ENCODE assay signal across 8 mouse cellular contexts in the genomic region with DNA sequence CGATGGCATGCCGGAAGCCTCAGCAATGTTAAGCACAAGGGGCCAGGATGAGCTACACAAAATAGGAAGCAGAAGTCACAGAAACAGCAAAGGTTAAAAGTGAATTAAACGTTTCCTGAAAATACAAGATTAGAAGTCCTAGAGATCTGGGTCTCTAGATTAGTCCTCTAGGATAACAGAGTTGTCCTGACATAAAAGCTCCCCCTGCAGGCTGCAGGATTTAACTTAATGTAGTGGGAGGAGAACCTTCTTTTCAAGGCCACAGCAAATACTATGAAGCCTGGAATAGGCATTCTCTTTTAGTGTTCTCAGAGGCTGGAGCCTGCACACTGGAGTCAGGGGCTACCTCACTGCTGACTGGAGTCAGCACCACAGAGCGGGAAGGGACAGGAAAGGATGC.
DNase-seq lines count a peak whose midpoint lies in the region; ATAC-seq and TF ChIP-seq lines count a peak whose summit lies in the region.
"Had no signal": no experiment of that assay in that cellular context is flagged by ENCODE, and none has a peak within 500 bp of the region (broad histone marks: within the 10 kb centered on the region; RNA-seq: fewer than 3 reads in every experiment).

No protein-coding gene starts in this region.

- H3K27ac ChIP-seq in lung, embryonic 14.5 days (ENCODE audit: low read depth): no peak overlapping the region
- no peak overlapping the region for H3K27ac ChIP-seq in forebrain, postnatal 0 days (ENCODE audit: low read depth, low read length)

- H3K27me3 ChIP-seq in lung, embryonic 14.5 days (ENCODE audit: insufficient read depth, low read length): no peaks in the 10 kb centered on the region
- no peaks in the 10 kb centered on the region for H3K27me3 ChIP-seq in forebrain, postnatal 0 days (ENCODE audit: insufficient read depth, low read length)

- no peaks in the 10 kb centered on the region for H3K9me3 ChIP-seq in lung, embryonic 14.5 days (ENCODE audit: low read depth, low read length)
- H3K9me3 ChIP-seq in forebrain, postnatal 0 days (ENCODE audit: low read length): no peaks in the 10 kb centered on the region

- H3K4me3 ChIP-seq in lung, embryonic 14.5 days (ENCODE audit: low read depth, low read length): no peak overlapping the region
- H3K4me3 ChIP-seq in forebrain, postnatal 0 days (ENCODE audit: low read depth, low read length): no peak overlapping the region

- no peak overlapping the region for H3K9ac ChIP-seq in lung, embryonic 14.5 days
- H3K9ac ChIP-seq in forebrain, postnatal 0 days: no peak overlapping the region
- H3K9ac ChIP-seq: liver, postnatal 0 days had no signal

- peak; percentile 8 for DNase-seq in kidney, adult 18-20 months
- no peak for DNase-seq in kidney, adult 11 months
- DNase-seq in ES-CJ7 (ENCODE audit: low read depth, low spot score): peak; percentile 45
- peak; percentile 48 for DNase-seq in adrenal gland, adult 2 months
- DNase-seq in lung, embryonic 14.5 days: peak; percentile 60
- no peak for DNase-seq in forebrain, postnatal 0 days
- DNase-seq in urinary bladder, postnatal 10 days (ENCODE audit: low spot score): no peak
- DNase-seq: liver, postnatal 0 days had no signal

- H3K36me3 ChIP-seq in lung, embryonic 14.5 days (ENCODE audit: insufficient read depth): no peaks in the 10 kb centered on the region
- no peaks in the 10 kb centered on the region for H3K36me3 ChIP-seq in forebrain, postnatal 0 days (ENCODE audit: insufficient read depth)

- ATAC-seq in lung, embryonic 14.5 days (ENCODE audit: insufficient read depth): no peak
- no peak for ATAC-seq in forebrain, postnatal 0 days
- ATAC-seq: liver, postnatal 0 days had no signal

- peak; percentile 18; the same call in 1 of the 2 replicates for TF ChIP-seq CTCF in lung, embryonic 14.5 days (IDR thresholded peaks at IDR 0.05; ENCODE audit: low read depth)
- no peak for TF ChIP-seq CTCF in forebrain, postnatal 0 days (IDR thresholded peaks at IDR 0.05; ENCODE audit: low read depth)

- no peak overlapping the region for H3K4me2 ChIP-seq in lung, embryonic 14.5 days
- no peak overlapping the region for H3K4me2 ChIP-seq in forebrain, postnatal 0 days (ENCODE audit: low read depth)

- H3K4me1 ChIP-seq in lung, embryonic 14.5 days (ENCODE audit: insufficient read depth): no peaks in the 10 kb centered on the region
- H3K4me1 ChIP-seq in forebrain, postnatal 0 days (ENCODE audit: insufficient read depth): no peaks in the 10 kb centered on the region

- 59% methylated on average over 4 of the region's 4 CpGs for WGBS in lung, embryonic 14.5 days
- 73% methylated on average over 4 of the region's 4 CpGs for WGBS in forebrain, postnatal 0 days

Comparison
In these comparisons a context has a peak if more than half of its experiments do, and no peak if none do; other contexts are left out.
1. DNase-seq: peak in kidney, adult 18-20 months (single experiment), ES-CJ7 (single experiment), adrenal gland, adult 2 months (single experiment) and lung, embryonic 14.5 days (single experiment); none in kidney, adult 11 months (single experiment), forebrain, postnatal 0 days (single experiment) and urinary bladder, postnatal 10 days (single experiment).